Mouse (Mus musculus) central nervous system, embryonic 14 days (tissue): ENCODE measurements around the gene Wnt8b. TPM values are rescaled to one million over a fixed set of nuclear protein-coding genes. Genes with fewer than 3 reads are reported as not detected.

Source experiments
- polyA plus RNA-seq: library from polyadenylated mRNA; depleted of rRNA; stranded (reverse); fragments of >200 nt; gene quantifications from 2 replicates; pipeline ENCODE4 v1.2.3, GENCODE M21; 2012; rRNA removed

Wnt8b gene
- 2.4 and 4.2 TPM in 2 replicates for polyA plus RNA-seq

GRCm38 (mm10) chr19:44493128-44493527, at the start of gene Wnt8b:
Gene Wnt8b, plus strand, starts transcription at chr19:44493472.

GRCm38 (mm10) chr19:44545321-44546041, 52.2 kb downstream of the Wnt8b start, which contains the start of gene Sec31b:
Gene Sec31b, minus strand, starts transcription at chr19:44545864.

GRCm38 (mm10) chr19:44552731-44553130, 59.5 kb downstream of the Wnt8b start, which contains the start of gene Gm20538:
Gene Gm20538, minus strand, starts transcription at chr19:44552831.

GRCm38 (mm10) chr19:44554861-44555590, 61.8 kb downstream of the Wnt8b start, which contains the start of gene Ndufb8:
Gene Ndufb8, minus strand, starts transcription at chr19:44555440.

GRCm38 (mm10) chr19:44562652-44563206, 69.5 kb downstream of the Wnt8b start, which contains the start of gene Hif1an:
Gene Hif1an, plus strand, starts transcription at chr19:44562850.

Other genes with a start within 250 kb of the Wnt8b start
- gene Scd2, start 199.8 kb upstream of the Wnt8b start, polyA plus RNA-seq, result 313 and 366 TPM in 2 replicates
- 0.25 and 0.27 TPM in 2 replicates for gene Scd4, start 160.4 kb upstream of the Wnt8b start, polyA plus RNA-seq
- 11.1 and 15.3 TPM in 2 replicates for gene Scd1, start 85.6 kb upstream of the Wnt8b start, polyA plus RNA-seq
- gene Sec31b, start 52.4 kb downstream of the Wnt8b start, polyA plus RNA-seq, result 0.32 and 0.59 TPM in 2 replicates
- gene Gm20538, start 59.4 kb downstream of the Wnt8b start, polyA plus RNA-seq, result not detected in 2 replicates
- gene Ndufb8, start 62.0 kb downstream of the Wnt8b start, polyA plus RNA-seq, result 379 and 416 TPM in 2 replicates
- 27.1 and 28.9 TPM in 2 replicates for gene Hif1an, start 69.4 kb downstream of the Wnt8b start, polyA plus RNA-seq